Mouse (Mus musculus) brain, embryonic 14.5 days (tissue): ENCODE results near the gene 4933428G20Rik.

Experiments used
- CTCF ChIP-seq: fragments of 200-500 bp; IDR thresholded peaks from 2 replicates; pipeline ENCODE4 v1.5.1; 2012; ENCODE audit warnings: inconsistent platforms, mild to moderate bottlenecking, moderate library complexity, borderline replicate concordance; ENCODE audit not compliant: insufficient read depth, insufficient read length; ENCODE audit errors: extremely low read depth
- POLR2A ChIP-seq: fragments of 200-500 bp; IDR thresholded peaks from 2 replicates; pipeline ENCODE4 v1.6.1; 2012; ENCODE audit warnings: mild to moderate bottlenecking, inconsistent platforms, borderline replicate concordance; ENCODE audit not compliant: poor library complexity, insufficient read depth, insufficient read length, severe bottlenecking; ENCODE audit errors: extremely low read depth

DNA sequence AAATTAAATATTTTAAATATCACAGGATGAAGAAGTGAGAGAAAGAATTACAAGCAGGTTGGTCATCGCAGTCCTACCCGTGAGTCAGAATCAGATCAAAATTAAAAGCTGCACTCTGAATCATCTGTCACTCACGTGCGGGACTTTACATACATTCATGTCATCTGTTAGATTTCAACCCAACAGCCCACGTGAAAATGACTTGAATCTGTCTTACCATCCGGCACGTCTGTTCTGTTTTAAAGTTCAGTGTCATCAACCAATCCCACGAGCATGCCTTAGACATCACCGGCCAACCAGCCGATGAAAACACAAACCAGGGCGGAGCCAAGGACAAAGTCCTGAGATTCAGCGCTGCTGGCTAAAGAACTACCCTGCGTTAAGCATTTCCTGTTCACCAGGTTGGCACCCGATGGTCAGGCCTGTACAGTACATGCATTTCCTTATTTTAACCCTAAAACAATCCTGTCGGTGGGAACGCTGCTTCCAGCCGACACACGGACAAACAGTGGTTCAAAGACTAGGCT, 28.2 kb upstream of the 4933428G20Rik start:
- no peak for TF ChIP-seq CTCF
- no peak for TF ChIP-seq POLR2A
